ENCODE assay signal across 9 mouse cellular contexts in genomic region chr8:105964506-105965265, GRCm38 (mm10). TPM values are rescaled to one million over a fixed set of nuclear protein-coding genes. Genes with fewer than 3 reads are reported as not detected.
DNase-seq lines count a peak whose midpoint lies in the region; ATAC-seq lines count a peak whose summit lies in the region.
"Had no signal": no experiment of that assay in that cellular context is flagged by ENCODE, and none has a peak within 500 bp of the region (broad histone marks: within the 10 kb centered on the region; RNA-seq: fewer than 3 reads in every experiment).

No protein-coding gene starts in this region.

- no peak overlapping the region for H3K27ac ChIP-seq in kidney, embryonic 14.5 days (ENCODE audit: low read depth, low read length)
- H3K27ac ChIP-seq in embryonic facial prominence, embryonic 13.5 days, result peak overlapping the region; percentile 94; the same call in 1 of the 2 replicates
- H3K27ac ChIP-seq in hindbrain, embryonic 16.5 days (ENCODE audit: low read depth, low read length), result no peak overlapping the region
- no peak overlapping the region for H3K27ac ChIP-seq in midbrain, embryonic 16.5 days (ENCODE audit: low read length)

- peak overlapping the region; percentile 86 for H3K9ac ChIP-seq in kidney, embryonic 14.5 days (ENCODE audit: low read depth, low read length)
- H3K9ac ChIP-seq in embryonic facial prominence, embryonic 13.5 days, result peak overlapping the region; percentile 92
- H3K9ac ChIP-seq in hindbrain, embryonic 16.5 days (ENCODE audit: low read depth, low read length), result peak overlapping the region; percentile 65
- no peak overlapping the region for H3K9ac ChIP-seq in midbrain, embryonic 16.5 days (ENCODE audit: low read depth, low read length)

- ATAC-seq in kidney, embryonic 14.5 days (ENCODE audit: low FRiP score, low TSS enrichment), result no peak
- no peak for ATAC-seq in embryonic facial prominence, embryonic 13.5 days (ENCODE audit: insufficient number of reproducible peaks, insufficient read depth, low FRiP score, low TSS enrichment, low read depth)
- no peak for ATAC-seq in hindbrain, embryonic 16.5 days
- no peak for ATAC-seq in midbrain, embryonic 16.5 days

- H3K27me3 ChIP-seq in kidney, embryonic 14.5 days (ENCODE audit: control insufficient read depth, insufficient read depth, low read length), result no peaks in the 10 kb centered on the region
- no peaks in the 10 kb centered on the region for H3K27me3 ChIP-seq in embryonic facial prominence, embryonic 13.5 days
- peaks cover 28% of the 10 kb centered on the region for H3K27me3 ChIP-seq in hindbrain, embryonic 16.5 days (replicated peaks; ENCODE audit: control insufficient read depth, insufficient read depth, low read length)
- peaks cover 24% of the 10 kb centered on the region for H3K27me3 ChIP-seq in midbrain, embryonic 16.5 days (ENCODE audit: control insufficient read depth, insufficient read depth, low read depth, low read length)

- H3K4me2 ChIP-seq in kidney, embryonic 14.5 days (replicated peaks; ENCODE audit: low read depth, low read length), result peak overlapping the region; percentile 78
- peak overlapping the region; percentile 75 for H3K4me2 ChIP-seq in embryonic facial prominence, embryonic 13.5 days
- peak overlapping the region; percentile 63 for H3K4me2 ChIP-seq in hindbrain, embryonic 16.5 days (ENCODE audit: low read length)
- H3K4me2 ChIP-seq in midbrain, embryonic 16.5 days (ENCODE audit: low read length), result peak overlapping the region; percentile 49

- H3K4me1 ChIP-seq in kidney, embryonic 14.5 days (ENCODE audit: control insufficient read depth, insufficient read depth, low read length), result peaks cover 10% of the 10 kb centered on the region
- peaks cover 47% of the 10 kb centered on the region for H3K4me1 ChIP-seq in embryonic facial prominence, embryonic 13.5 days
- peaks cover 9% of the 10 kb centered on the region for H3K4me1 ChIP-seq in hindbrain, embryonic 16.5 days (ENCODE audit: control insufficient read depth, insufficient read depth, low read depth, low read length)
- peaks cover 8% of the 10 kb centered on the region for H3K4me1 ChIP-seq in midbrain, embryonic 16.5 days (ENCODE audit: control insufficient read depth, insufficient read depth, low read length)

- intact Hi-C loops in left cerebral cortex, postnatal 4 days (cut with DNase I), result no loop called here

- no peak for DNase-seq in kidney, postnatal 14 days
- no peak for DNase-seq in cerebellum, postnatal 25 days
- DNase-seq in layer of hippocampus, postnatal 36 days, result no peak
- DNase-seq in left cerebral cortex, postnatal 4 days, result no peak

- H3K36me3 ChIP-seq in kidney, embryonic 14.5 days (ENCODE audit: control insufficient read depth, insufficient read depth, low read length), result no peaks in the 10 kb centered on the region; the same call in 1 of the 2 replicates
- H3K36me3 ChIP-seq in embryonic facial prominence, embryonic 13.5 days, result peaks cover 14% of the 10 kb centered on the region
- no peaks in the 10 kb centered on the region for H3K36me3 ChIP-seq in hindbrain, embryonic 16.5 days (ENCODE audit: control insufficient read depth, insufficient read depth, low read length)
- no peaks in the 10 kb centered on the region for H3K36me3 ChIP-seq in midbrain, embryonic 16.5 days (ENCODE audit: control insufficient read depth, insufficient read depth, low read length)

- peak overlapping the region; percentile 83 for H3K4me3 ChIP-seq in kidney, embryonic 14.5 days (ENCODE audit: low read length)
- H3K4me3 ChIP-seq in embryonic facial prominence, embryonic 13.5 days, result peak overlapping the region; percentile 84
- peak overlapping the region; percentile 55 for H3K4me3 ChIP-seq in hindbrain, embryonic 16.5 days (ENCODE audit: low read length)
- peak overlapping the region; percentile 37; the same call in 1 of the 2 replicates for H3K4me3 ChIP-seq in midbrain, embryonic 16.5 days (ENCODE audit: low read depth, low read length)

- 57% methylated on average over 12 of the region's 12 CpGs for WGBS in kidney, embryonic 14.5 days
- WGBS in embryonic facial prominence, embryonic 13.5 days, result 52% methylated on average over 12 of the region's 12 CpGs
- WGBS in hindbrain, embryonic 16.5 days, result 75% methylated on average over 12 of the region's 12 CpGs
- WGBS in midbrain, embryonic 16.5 days, result 77% methylated on average over 12 of the region's 12 CpGs

- no peaks in the 10 kb centered on the region for H3K9me3 ChIP-seq in kidney, embryonic 14.5 days (ENCODE audit: control insufficient read depth, low read length)
- no peaks in the 10 kb centered on the region for H3K9me3 ChIP-seq in embryonic facial prominence, embryonic 13.5 days
- no peaks in the 10 kb centered on the region for H3K9me3 ChIP-seq in hindbrain, embryonic 16.5 days (ENCODE audit: control insufficient read depth, low read length)
- no peaks in the 10 kb centered on the region for H3K9me3 ChIP-seq in midbrain, embryonic 16.5 days (replicated peaks; ENCODE audit: control insufficient read depth, low read length, poor library complexity, severe bottlenecking)

RNA-seq across cellular contexts. Expression of gene Slc12a4, which starts 1.2 kb away (rescaled TPM):
- 16.8 and 21.8 TPM in 2 replicates for polyA plus RNA-seq in kidney, embryonic 14.5 days (2014; fragmentation: Nextera tagmentation; extraction: Ambion mirVana)
- polyA plus RNA-seq in embryonic facial prominence, embryonic 13.5 days (2015; fragmentation: Nextera tagmentation; extraction: Ambion mirVana), result 48.3 and 56.8 TPM in 2 replicates
- 14.6 and 17.1 TPM in 2 replicates for polyA plus RNA-seq in hindbrain, embryonic 16.5 days (2015; fragmentation: Nextera tagmentation; extraction: Ambion mirVana)
- polyA plus RNA-seq in midbrain, embryonic 16.5 days (2015; fragmentation: Nextera tagmentation; extraction: Ambion mirVana), result 7.6 and 10.6 TPM in 2 replicates
- total RNA-seq in layer of hippocampus, postnatal 36 days (2021), result 10 to 100 TPM; 20.5 to 20.7 TPM
- total RNA-seq in left cerebral cortex, postnatal 4 days (2021), result 10 to 100 TPM; 19.0 to 21.5 TPM

RNA-seq across cellular contexts. Expression of gene Dpep3, which starts 14.5 kb away (rescaled TPM):
- polyA plus RNA-seq in kidney, embryonic 14.5 days (2014; fragmentation: Nextera tagmentation; extraction: Ambion mirVana), result not detected in 2 replicates
- polyA plus RNA-seq in embryonic facial prominence, embryonic 13.5 days (2015; fragmentation: Nextera tagmentation; extraction: Ambion mirVana), result not detected in 2 replicates
- polyA plus RNA-seq in hindbrain, embryonic 16.5 days (2015; fragmentation: Nextera tagmentation; extraction: Ambion mirVana), result not detected in 2 replicates
- polyA plus RNA-seq in midbrain, embryonic 16.5 days (2015; fragmentation: Nextera tagmentation; extraction: Ambion mirVana), result not detected in 2 replicates
- not detected for total RNA-seq in layer of hippocampus, postnatal 36 days (2021)
- total RNA-seq in left cerebral cortex, postnatal 4 days (2021), result not detected
- total RNA-seq: gastrocnemius, postnatal 10 days had no signal

RNA-seq across cellular contexts. Expression of gene Lcat, which starts 21.5 kb away (rescaled TPM):
- 0.89 and 1.6 TPM in 2 replicates for polyA plus RNA-seq in kidney, embryonic 14.5 days (2014; fragmentation: Nextera tagmentation; extraction: Ambion mirVana)
- polyA plus RNA-seq in embryonic facial prominence, embryonic 13.5 days (2015; fragmentation: Nextera tagmentation; extraction: Ambion mirVana), result 2.8 and 5.6 TPM in 2 replicates
- 6.0 and 9.9 TPM in 2 replicates for polyA plus RNA-seq in hindbrain, embryonic 16.5 days (2015; fragmentation: Nextera tagmentation; extraction: Ambion mirVana)
- polyA plus RNA-seq in midbrain, embryonic 16.5 days (2015; fragmentation: Nextera tagmentation; extraction: Ambion mirVana), result 1.3 and 3.0 TPM in 2 replicates
- 10 to 100 TPM; 41.7 to 45.8 TPM for total RNA-seq in layer of hippocampus, postnatal 36 days (2021)
- 1 to 10 TPM; 6.4 to 8.3 TPM for total RNA-seq in left cerebral cortex, postnatal 4 days (2021)

RNA-seq across cellular contexts. Expression of gene Psmb10, which starts 26.4 kb away (rescaled TPM):
- 38.7 and 47.6 TPM in 2 replicates for polyA plus RNA-seq in kidney, embryonic 14.5 days (2014; fragmentation: Nextera tagmentation; extraction: Ambion mirVana)
- 28.6 and 29.0 TPM in 2 replicates for polyA plus RNA-seq in embryonic facial prominence, embryonic 13.5 days (2015; fragmentation: Nextera tagmentation; extraction: Ambion mirVana)
- 81.8 and 93.0 TPM in 2 replicates for polyA plus RNA-seq in hindbrain, embryonic 16.5 days (2015; fragmentation: Nextera tagmentation; extraction: Ambion mirVana)
- 59.6 and 71.2 TPM in 2 replicates for polyA plus RNA-seq in midbrain, embryonic 16.5 days (2015; fragmentation: Nextera tagmentation; extraction: Ambion mirVana)
- 10 to 100 TPM; 57.0 to 69.0 TPM for total RNA-seq in layer of hippocampus, postnatal 36 days (2021)
- 10 to 100 TPM; 50.6 to 70.2 TPM for total RNA-seq in left cerebral cortex, postnatal 4 days (2021)

RNA-seq across cellular contexts. Expression of gene Dus2, which starts 26.5 kb away (rescaled TPM):
- polyA plus RNA-seq in kidney, embryonic 14.5 days (2014; fragmentation: Nextera tagmentation; extraction: Ambion mirVana), result 18.3 and 19.9 TPM in 2 replicates
- 26.7 and 27.9 TPM in 2 replicates for polyA plus RNA-seq in embryonic facial prominence, embryonic 13.5 days (2015; fragmentation: Nextera tagmentation; extraction: Ambion mirVana)
- 30.3 and 31.8 TPM in 2 replicates for polyA plus RNA-seq in hindbrain, embryonic 16.5 days (2015; fragmentation: Nextera tagmentation; extraction: Ambion mirVana)
- polyA plus RNA-seq in midbrain, embryonic 16.5 days (2015; fragmentation: Nextera tagmentation; extraction: Ambion mirVana), result 29.4 and 29.8 TPM in 2 replicates
- total RNA-seq in layer of hippocampus, postnatal 36 days (2021), result 10 to 100 TPM; 18.9 to 22.6 TPM
- total RNA-seq in left cerebral cortex, postnatal 4 days (2021), result 10 to 100 TPM; 19.6 to 23.8 TPM
